Mouse (Mus musculus) T-cell, adult 66 days (primary cell): ENCODE measurements around the gene Gabbr2. TPM values are rescaled to one million over a fixed set of nuclear protein-coding genes. Genes with fewer than 3 reads are reported as not detected.

Source experiments
- total RNA-seq, 2 experiments: library from RNA; stranded (reverse); gene quantifications; 3 replicates in 1 of 2; 4 replicates in 1 of 2; pipeline ENCODE4 v1.2.4; 2023

Gene Gabbr2
- total RNA-seq: not detected

DNA sequence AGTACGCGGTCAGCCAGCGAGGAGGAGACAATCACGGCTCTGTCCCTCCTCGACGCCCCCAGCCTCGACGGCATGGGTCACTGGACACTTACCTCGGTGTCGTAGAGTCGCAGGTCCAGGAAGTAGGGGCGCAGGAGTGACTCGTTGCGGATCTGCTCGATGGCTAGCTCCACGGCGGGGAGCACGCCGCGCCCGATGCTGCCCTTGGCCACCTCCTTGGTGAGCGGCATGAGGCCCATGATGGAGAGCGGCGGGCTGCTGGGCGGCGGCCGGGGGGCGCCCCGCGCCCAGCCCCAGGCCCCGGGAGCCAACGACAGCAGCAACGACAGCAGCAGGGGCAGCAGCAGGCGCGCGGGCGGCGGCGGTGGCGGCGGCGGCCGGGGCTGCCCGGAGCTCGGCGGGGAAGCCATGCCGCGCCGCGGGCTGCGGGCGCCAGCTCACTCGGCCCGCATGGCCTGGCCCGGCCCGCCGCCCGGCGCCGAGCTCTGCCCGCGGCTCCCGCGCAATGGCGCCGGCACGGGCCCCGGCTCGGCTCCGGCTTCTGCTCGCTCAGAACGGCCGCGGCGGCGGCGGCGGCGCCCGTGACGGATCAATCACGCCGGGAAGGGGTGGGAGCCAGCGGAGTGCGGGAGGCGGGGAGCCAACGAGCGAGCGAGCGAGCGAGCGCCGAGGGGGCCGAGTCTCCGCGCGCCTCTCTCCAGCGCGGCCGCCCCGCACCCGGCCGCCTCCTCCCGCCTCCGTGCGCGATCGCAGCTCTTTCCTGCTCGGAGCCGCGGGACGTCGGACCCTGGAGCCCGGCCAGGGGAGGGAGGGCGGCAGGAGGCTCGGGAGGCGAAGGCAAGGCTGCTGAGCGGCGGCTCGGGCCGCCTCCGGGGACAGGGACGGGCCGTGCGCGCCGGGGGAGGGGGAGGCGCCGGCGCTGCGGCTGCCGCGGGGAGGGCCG is at the start of gene Gabbr2:
TSS of gene Gabbr2 (minus strand) at position 858 of the 943 bp plus-strand sequence.

DNA sequence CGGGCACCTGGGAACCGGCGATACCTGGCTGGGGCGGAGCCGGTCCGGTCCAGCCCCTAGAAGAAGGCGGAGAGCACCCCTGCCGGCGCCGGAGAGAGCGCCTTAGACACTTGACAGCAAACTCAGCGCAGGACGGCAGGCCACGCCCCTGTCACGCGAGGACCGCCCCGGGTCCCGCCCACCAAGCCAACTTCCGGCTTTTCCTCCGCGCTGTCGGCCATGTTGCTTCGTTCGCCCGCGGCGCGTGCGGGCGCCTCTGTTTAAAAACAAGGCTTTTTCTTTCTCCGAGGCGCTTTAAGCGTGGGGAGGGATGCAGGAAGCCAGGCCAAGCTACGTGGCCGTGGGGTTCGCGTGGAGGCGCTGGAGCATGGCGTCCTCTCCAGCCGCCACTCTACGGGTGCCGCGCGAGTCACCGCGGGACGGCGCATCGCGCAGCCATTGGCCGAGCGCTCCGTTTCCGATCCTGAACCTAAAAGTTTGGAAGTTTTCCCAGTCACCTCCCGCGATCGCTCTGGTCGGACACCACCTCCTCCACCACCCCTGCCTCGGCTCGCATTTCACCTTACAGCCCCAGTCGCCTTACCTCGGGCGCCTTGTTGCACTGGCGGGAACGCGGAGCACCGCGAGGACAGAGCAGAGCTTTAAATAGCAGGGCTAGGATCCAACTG is 341.5 kb downstream of the Gabbr2 start, which contains the start of gene Tbc1d2:
TSS of gene Tbc1d2 (minus strand) at position 124 of the 668 bp plus-strand sequence.

Other genes with a start within 250 kb of the Gabbr2 start
- under 1 TPM; 0.30 to 0.35 TPM for gene Anks6, start 65.6 kb upstream of the Gabbr2 start, total RNA-seq
- gene Galnt12, start 100.0 kb upstream of the Gabbr2 start, total RNA-seq: 10 to 100 TPM; 17.9 to 21.8 TPM
- gene Col15a1, start 216.3 kb upstream of the Gabbr2 start, total RNA-seq: not detected